Mouse (Mus musculus) embryonic facial prominence, embryonic 11.5 days (tissue): ENCODE results near the gene Htt. TPM values are rescaled to one million over a fixed set of nuclear protein-coding genes. Genes with fewer than 3 reads are reported as not detected.
"Not testable (repeated sequence)": the region's sequence is repeated elsewhere in the genome, so short reads cannot be mapped to it uniquely, and the experiment has no call there.

Source experiments
- ATAC-seq: fragments of 200-750 bp; cut with Nextera tagmentation; replicated peaks from 2 replicates; pipeline ENCODE4 v1.8.0; 2017; ENCODE audit warnings: low read depth; ENCODE audit not compliant: insufficient number of reproducible peaks, low FRiP score, low TSS enrichment
- DNase-seq: peaks from one replicate; pipeline ENCODE4 v3.0.0-alpha.2; 2015; ENCODE audit warnings: low spot score
- H3K27ac ChIP-seq: fragments of 300-500 bp; sonication (generic); replicated peaks from 2 replicates; pipeline ENCODE4 v1.5.1; 2014; ENCODE audit warnings: mild to moderate bottlenecking, low read depth, low read length, control low read depth
- H3K27me3 ChIP-seq: fragments of 300-500 bp; sonication (generic); 2 replicates; pipeline ENCODE4 v1.6.1; 2014; ENCODE audit warnings: mild to moderate bottlenecking, low read length, moderate library complexity, mixed read lengths; ENCODE audit not compliant: control insufficient read depth, insufficient read depth
- H3K36me3 ChIP-seq: fragments of 300-500 bp; sonication (generic); replicated peaks from 2 replicates; pipeline ENCODE4 v1.6.1; 2014; ENCODE audit warnings: low read depth, mild to moderate bottlenecking, low read length, moderate library complexity, mixed read lengths; ENCODE audit not compliant: control insufficient read depth, insufficient read depth
- H3K4me1 ChIP-seq: fragments of 300-500 bp; sonication (generic); 2 replicates; pipeline ENCODE4 v1.6.1; 2014; ENCODE audit warnings: low read length, mixed read lengths; ENCODE audit not compliant: control insufficient read depth, insufficient read depth
- H3K4me2 ChIP-seq: fragments of 300-500 bp; sonication (generic); 2 replicates; pipeline ENCODE4 v1.6.1; 2014; ENCODE audit warnings: low read depth, mild to moderate bottlenecking, control low read depth, low read length, moderate library complexity
- H3K4me3 ChIP-seq: fragments of 300-500 bp; sonication (generic); 2 replicates; pipeline ENCODE4 v1.5.1; 2014; ENCODE audit warnings: low read depth, low read length, control low read depth
- H3K9ac ChIP-seq: fragments of 300-500 bp; sonication (generic); replicated peaks from 2 replicates; pipeline ENCODE4 v1.6.1; 2014; ENCODE audit warnings: mild to moderate bottlenecking, control low read depth, low read length
- H3K9me3 ChIP-seq: fragments of 300-500 bp; sonication (generic); replicated peaks from 2 replicates; pipeline ENCODE4 v1.6.1; 2016; ENCODE audit warnings: mild to moderate bottlenecking, low read length, inconsistent platforms, mixed read lengths; ENCODE audit not compliant: control insufficient read depth
- WGBS: fragments of 180-500 bp; shearing (Covaris S2); extraction: QIAGEN DNeasy Blood & Tissue Kit; methylation state at CpG from one replicate; pipeline ENCODE4 v1.1.7; 2014; 5-methylcytosine and 5-hydroxymethylcytosine counted together
- polyA plus RNA-seq: library from polyadenylated mRNA; unstranded; fragments of >200 nt; fragmentation: Nextera tagmentation; extraction: Ambion mirVana; gene quantifications from 2 replicates; pipeline ENCODE4 v1.2.1, GENCODE M21; 2014

Gene Htt
- polyA plus RNA-seq, 1 experiment from 2014 or later: 11.3 TPM

- WGBS: 84% methylated on average over 3 of the region's 3 CpGs
- Histone ChIP-seq H3K4me1 (no peaks in the 10 kb centered on the region), H3K36me3 (no peaks in the 10 kb centered on the region; the same call in 1 of the 2 replicates), H3K27ac (no peak overlapping the region), H3K9ac (no peak overlapping the region), H3K4me2 (no peak overlapping the region), H3K4me3 (no peak overlapping the region), H3K9me3 (no peaks in the 10 kb centered on the region), H3K27me3 (no peaks in the 10 kb centered on the region)
- no peak for DNase-seq
- ATAC-seq: no peak
Observed at GRCm38 (mm10) chr5:34822431-34823149, 61.0 kb downstream of the Htt start.

GRCm38 (mm10) chr5:34854079-34854478, 92.5 kb downstream of the Htt start:
- Histone ChIP-seq H3K9ac (no peak overlapping the region), H3K4me1 (no peaks in the 10 kb centered on the region), H3K9me3 (no peaks in the 10 kb centered on the region), H3K36me3 (no peaks in the 10 kb centered on the region; the same call in 1 of the 2 replicates), H3K4me3 (no peak overlapping the region), H3K27me3 (no peaks in the 10 kb centered on the region), H3K4me2 (no peak overlapping the region), H3K27ac (no peak overlapping the region)
- WGBS: 95% methylated on average over 3 of the region's 3 CpGs
- DNase-seq: no peak
- ATAC-seq: no peak

DNA sequence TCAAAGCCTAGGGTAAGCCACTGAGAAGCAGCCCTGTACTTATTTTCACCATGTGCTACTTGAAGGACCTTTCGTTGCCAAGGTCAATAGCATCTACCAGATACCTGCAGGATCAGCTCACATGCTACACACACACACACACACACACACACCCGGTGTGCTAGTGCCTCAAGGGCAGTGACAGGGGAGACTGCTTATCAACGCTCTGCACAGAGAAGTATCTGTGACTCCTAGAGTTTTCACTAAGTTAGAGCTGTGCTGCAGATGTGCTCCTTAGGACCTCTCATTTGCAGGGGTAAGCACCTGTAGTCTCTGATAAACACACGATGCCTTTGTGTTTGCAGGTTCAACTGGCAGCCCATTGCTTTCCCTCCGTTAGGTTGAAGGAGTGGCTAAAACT, 103.8 kb downstream of the Htt start:
- no peaks in the 10 kb centered on the region for H3K27me3 ChIP-seq
- no peak overlapping the region for H3K4me2 ChIP-seq
- no peak overlapping the region for H3K27ac ChIP-seq
- no peaks in the 10 kb centered on the region for H3K4me1 ChIP-seq
- WGBS: 92% methylated on average over 5 of the region's 5 CpGs
- no peak for ATAC-seq
- no peak overlapping the region for H3K4me3 ChIP-seq
- no peak for DNase-seq
- H3K9ac ChIP-seq: no peak overlapping the region
- H3K36me3 ChIP-seq: peaks cover 3% of the 10 kb centered on the region; the same call in 1 of the 2 replicates
- H3K9me3 ChIP-seq: no peaks in the 10 kb centered on the region

DNA sequence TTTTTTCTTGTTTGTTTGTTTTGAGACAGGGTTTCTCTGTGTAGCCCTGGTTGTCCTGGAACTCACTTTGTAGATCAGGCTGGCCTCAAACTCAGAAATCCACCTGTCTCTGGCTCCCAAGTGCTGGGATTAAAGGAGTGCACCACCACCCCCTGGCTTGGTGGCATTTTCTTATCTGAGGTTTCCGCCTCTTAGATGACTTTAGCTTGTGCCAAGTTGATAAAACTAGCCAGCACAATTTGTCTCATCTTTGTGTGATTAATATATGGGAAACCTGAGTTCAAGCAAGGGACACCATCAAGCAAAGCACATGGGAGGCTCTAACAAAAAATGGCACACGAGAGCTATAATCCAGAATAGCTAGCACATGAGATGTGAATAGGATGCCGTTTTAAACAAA, 118.8 kb downstream of the Htt start:
- not testable (repeated sequence) for ATAC-seq, H3K27ac ChIP-seq, DNase-seq, H3K4me1 ChIP-seq, H3K4me3 ChIP-seq, H3K9ac ChIP-seq, H3K4me2 ChIP-seq, H3K9me3 ChIP-seq, H3K27me3 ChIP-seq
- WGBS: 87% methylated on average over 3 of the region's 3 CpGs
- peaks cover 12% of the 10 kb centered on the region for H3K36me3 ChIP-seq

DNA sequence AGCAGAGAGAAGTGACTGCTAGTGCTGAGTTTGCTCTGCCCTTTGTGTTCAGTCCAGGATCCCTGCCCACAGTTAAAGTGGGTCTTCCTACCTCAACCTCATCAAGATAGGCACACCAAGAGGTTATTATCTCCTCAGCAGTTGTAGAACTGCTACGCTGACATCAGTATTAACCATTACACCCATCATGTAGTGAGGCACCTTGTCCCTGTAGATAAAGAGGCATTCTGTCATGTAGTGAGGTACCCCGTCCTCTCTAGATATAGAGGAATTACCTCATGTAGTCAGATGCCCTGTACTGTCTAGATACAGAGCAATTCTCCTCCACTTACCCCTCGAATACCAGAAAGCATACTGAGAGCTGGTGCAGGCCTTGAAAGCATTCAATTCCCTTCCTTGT, 119.5 kb downstream of the Htt start:
- no peak overlapping the region for H3K27ac ChIP-seq
- peaks cover 12% of the 10 kb centered on the region for H3K36me3 ChIP-seq
- no peaks in the 10 kb centered on the region for H3K4me1 ChIP-seq
- ATAC-seq (no peak), DNase-seq (no peak)
- H3K4me3 ChIP-seq: no peak overlapping the region
- H3K9ac ChIP-seq: no peak overlapping the region
- no peak overlapping the region for H3K4me2 ChIP-seq
- 89% methylated on average over 3 of the region's 3 CpGs for WGBS
- no peaks in the 10 kb centered on the region for H3K27me3 ChIP-seq
- H3K9me3 ChIP-seq: no peaks in the 10 kb centered on the region

DNA sequence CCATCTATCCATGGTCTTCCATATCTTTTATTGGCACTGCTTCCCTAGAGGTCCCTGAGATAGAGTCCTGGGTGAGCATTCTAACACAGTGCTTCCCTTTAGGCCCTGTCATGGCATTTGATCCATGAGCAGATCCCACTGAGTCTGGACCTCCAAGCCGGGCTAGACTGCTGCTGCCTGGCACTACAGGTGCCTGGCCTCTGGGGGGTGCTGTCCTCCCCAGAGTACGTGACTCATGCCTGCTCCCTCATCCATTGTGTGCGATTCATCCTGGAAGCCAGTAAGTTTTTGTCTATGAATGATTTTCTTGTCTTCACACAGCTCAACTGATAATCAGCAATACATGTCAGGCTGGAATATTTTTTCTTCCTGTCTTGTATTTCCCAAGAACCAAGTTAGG, 123.7 kb downstream of the Htt start:
- Histone ChIP-seq H3K4me3 (no peak overlapping the region), H3K9ac (no peak overlapping the region), H3K27me3 (no peaks in the 10 kb centered on the region), H3K9me3 (no peaks in the 10 kb centered on the region), H3K27ac (no peak overlapping the region), H3K36me3 (peaks cover 11% of the 10 kb centered on the region), H3K4me2 (no peak overlapping the region), H3K4me1 (no peaks in the 10 kb centered on the region)
- DNase-seq (no peak), ATAC-seq (no peak)
- WGBS: 77% methylated on average over 3 of the region's 3 CpGs

GRCm38 (mm10) chr5:34889252-34889651, 127.7 kb downstream of the Htt start:
- H3K4me1 ChIP-seq: no peaks in the 10 kb centered on the region
- H3K36me3 ChIP-seq: peaks cover 5% of the 10 kb centered on the region
- no peak overlapping the region for H3K9ac ChIP-seq
- no peak overlapping the region for H3K4me2 ChIP-seq
- WGBS: 94% methylated on average over 4 of the region's 4 CpGs
- H3K4me3 ChIP-seq: no peak overlapping the region
- no peak overlapping the region for H3K27ac ChIP-seq
- DNase-seq (no peak), ATAC-seq (no peak)
- no peaks in the 10 kb centered on the region for H3K9me3 ChIP-seq
- no peaks in the 10 kb centered on the region for H3K27me3 ChIP-seq

DNA sequence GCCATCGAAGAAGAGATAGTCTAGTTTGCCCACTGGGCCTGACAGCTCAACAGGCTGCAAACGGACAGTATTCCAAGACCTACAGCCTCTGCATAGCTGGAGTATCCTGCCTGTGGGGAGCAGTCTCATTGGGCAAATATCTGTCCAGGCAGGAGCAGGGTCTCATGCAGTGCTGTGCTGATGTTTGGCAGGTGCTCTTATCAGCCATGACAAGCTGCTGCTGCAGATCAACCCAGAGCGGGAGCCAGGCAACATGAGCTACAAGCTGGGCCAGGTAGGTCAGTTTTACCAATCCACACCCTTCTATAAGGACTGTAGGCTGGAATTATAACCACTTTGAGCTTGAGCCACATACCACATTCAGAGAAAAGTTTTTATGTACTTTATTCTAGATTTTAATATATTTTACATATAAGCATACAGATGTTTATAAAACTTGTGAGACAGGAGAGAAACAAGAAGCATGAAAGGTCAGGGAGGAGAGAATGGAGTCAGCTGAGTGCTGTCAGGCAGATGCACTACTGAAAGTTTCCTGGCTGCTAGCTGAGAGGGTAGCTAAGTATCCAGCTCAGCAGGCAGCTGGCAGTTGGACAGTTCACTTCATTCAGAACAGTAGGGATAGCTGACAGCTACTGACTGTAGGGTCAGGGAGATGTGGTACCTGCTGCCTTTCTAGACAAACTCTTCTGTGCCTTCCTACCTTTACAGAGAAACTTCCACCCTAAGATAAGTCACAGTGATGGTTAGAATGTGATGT, 135.3 kb downstream of the Htt start:
- Histone ChIP-seq H3K36me3 (peaks cover 2% of the 10 kb centered on the region; the same call in 1 of the 2 replicates), H3K4me1 (no peaks in the 10 kb centered on the region), H3K4me2 (no peak overlapping the region), H3K9ac (no peak overlapping the region), H3K9me3 (no peaks in the 10 kb centered on the region), H3K27me3 (no peaks in the 10 kb centered on the region), H3K27ac (no peak overlapping the region), H3K4me3 (no peak overlapping the region)
- ATAC-seq (no peak), DNase-seq (no peak)
- WGBS: 96% methylated on average over 3 of the region's 3 CpGs
